Mouse (Mus musculus): ENCODE data around the gene Snrnp25. TPM values are rescaled to one million over a fixed set of nuclear protein-coding genes. Genes with fewer than 3 reads are reported as not detected.
A peak's percentile ranks its signal among the peaks of the same experiment; 100 is the strongest.
"Not testable (repeated sequence)": the region's sequence is repeated elsewhere in the genome, so short reads cannot be mapped to it uniquely, and the experiment has no call there.

Snrnp25 gene
- polyA plus RNA-seq, 1 experiment from 2014 or later: 44.4 TPM

DNA sequence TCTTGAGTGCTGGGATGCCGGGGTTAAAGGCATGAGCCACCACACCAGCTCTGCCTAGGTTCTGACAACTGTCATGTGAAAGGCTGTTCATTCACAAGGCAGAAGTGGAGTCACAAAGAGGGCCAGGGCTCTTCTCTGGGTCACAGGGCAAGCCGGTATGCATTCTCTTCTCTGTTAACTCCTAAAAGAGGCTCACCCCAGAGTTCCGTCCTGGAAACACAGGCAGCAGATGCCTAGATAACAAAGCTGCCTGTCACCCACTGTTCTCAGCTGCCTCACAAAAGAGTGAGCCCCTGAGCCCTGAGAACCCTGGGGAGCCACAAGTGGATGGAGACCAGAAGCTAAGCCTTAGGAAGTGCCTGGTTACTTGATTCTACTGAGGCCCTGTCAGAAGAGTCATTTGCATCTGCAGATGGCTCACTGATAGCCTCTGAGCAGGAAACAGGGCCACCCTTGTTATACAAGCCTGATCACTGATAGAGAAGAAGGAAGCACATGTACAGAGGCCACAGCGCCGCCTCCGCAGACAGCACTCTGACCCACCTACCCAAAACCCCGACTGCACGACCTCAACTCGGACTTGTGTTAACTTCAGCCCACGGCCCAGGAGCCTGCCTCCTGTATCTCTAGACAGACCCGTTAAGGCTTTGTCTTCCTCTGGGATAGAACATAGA lies 9.2 kb upstream of the Snrnp25 start:
- Histone ChIP-seq H3K27me3 (replicated peaks) (peaks cover 29% of the 10 kb centered on the region), H3K4me1 (replicated peaks) (peaks cover 25% of the 10 kb centered on the region), H3K4me2 (no peak overlapping the region), H3K27ac (ENCODE audit: poor library complexity, severe bottlenecking) (no peak overlapping the region), H3K9me3 (replicated peaks) (no peaks in the 10 kb centered on the region), H3K4me3 (no peak overlapping the region), H3K9ac (0 out of 2 replicates have a peak overlapping the region, but pooled peaks have one; percentile 15), H3K36me3 (no peaks in the 10 kb centered on the region)
- no peak for ATAC-seq (ENCODE audit: insufficient number of reproducible peaks, low FRiP score)
- 21% methylated on average over 11 of the region's 11 CpGs for WGBS

DNA sequence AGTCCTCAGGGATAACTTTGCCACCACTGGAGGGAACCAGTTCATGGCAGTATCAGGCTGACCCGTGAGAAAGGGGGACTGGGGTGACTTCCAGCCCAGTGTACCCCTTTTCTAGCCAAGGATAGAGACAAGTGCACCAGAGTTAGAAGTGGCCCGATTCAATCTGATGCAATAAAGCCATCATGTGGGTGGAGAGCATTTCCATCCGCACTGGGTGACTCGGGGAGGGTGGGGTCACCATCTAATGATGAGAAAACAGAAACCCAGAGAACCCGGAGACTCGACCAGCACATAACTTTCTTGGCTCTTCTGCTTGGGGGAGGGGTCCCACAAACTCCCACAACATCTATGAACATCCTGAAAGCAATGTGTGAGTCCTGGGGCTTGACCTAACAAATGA lies 8.5 kb upstream of the Snrnp25 start:
- H3K27me3 ChIP-seq (replicated peaks): peaks cover 29% of the 10 kb centered on the region
- H3K9ac ChIP-seq: no peak overlapping the region
- no peak for ATAC-seq (ENCODE audit: insufficient number of reproducible peaks, low FRiP score)
- peaks cover 21% of the 10 kb centered on the region for H3K4me1 ChIP-seq (replicated peaks)
- no peak overlapping the region for H3K4me3 ChIP-seq
- no peak overlapping the region for H3K4me2 ChIP-seq
- no peaks in the 10 kb centered on the region for H3K9me3 ChIP-seq (replicated peaks)
- WGBS: 65% methylated on average over 6 of the region's 6 CpGs
- no peak overlapping the region for H3K27ac ChIP-seq (ENCODE audit: poor library complexity, severe bottlenecking)
- H3K36me3 ChIP-seq: no peaks in the 10 kb centered on the region

DNA sequence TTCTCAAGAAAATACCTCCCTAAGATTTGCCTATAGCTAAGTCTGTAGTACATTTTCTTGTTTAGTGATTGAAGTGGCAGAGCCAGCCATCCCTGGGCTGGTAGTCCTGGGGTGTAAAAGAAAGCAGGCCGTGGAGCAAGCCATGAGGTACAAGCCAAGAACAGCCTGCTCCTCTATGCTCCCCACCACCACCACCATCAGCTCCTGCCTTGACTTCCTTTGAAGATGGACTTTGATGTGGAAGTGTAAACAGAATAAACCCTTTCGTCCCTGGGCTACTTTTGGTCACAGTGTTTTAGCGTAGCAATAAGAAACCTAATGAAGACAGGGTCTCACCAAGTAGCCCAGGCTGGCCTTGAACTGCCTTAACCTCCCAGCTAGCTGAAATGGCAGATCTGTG lies 7.4 kb upstream of the Snrnp25 start:
- 59% methylated on average over 3 of the region's 3 CpGs for WGBS

DNA sequence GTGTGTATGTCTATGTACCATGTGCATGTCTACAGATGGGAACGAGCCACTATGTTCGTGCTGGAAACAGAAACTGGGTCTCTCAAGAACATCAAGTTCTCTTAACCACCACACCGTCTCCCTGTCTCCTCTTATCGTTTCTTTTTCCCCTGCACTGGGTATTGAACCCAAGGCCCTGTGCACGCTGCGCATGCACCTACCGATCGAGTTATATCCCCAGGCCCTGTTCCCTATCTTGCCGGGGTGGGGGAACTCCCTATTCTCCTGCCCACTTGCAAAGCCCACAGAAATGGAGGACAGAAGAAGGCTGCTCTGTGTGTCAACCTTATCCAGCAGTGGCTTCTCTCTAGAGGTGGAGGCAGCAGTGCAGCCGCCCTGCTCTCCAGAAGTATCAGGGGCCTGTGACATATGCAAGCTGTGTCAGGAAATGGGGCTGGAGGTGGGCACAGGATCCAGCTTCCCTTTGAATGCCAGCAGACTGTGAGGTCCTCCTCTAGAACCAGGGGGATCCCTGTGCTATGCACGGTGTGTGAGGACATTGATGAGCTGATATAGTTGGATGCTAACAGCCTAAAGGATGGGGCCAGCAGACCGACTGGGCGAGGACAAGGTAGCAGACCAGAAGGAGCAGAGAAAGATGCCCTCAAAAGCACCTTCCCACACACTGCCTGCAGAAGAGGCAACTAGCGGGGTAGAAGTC lies 6.8 kb upstream of the Snrnp25 start:
- 65% methylated on average over 14 of the region's 14 CpGs for WGBS
- peaks cover 35% of the 10 kb centered on the region for H3K27me3 ChIP-seq (replicated peaks)
- H3K36me3 ChIP-seq: no peaks in the 10 kb centered on the region
- H3K9me3 ChIP-seq (replicated peaks): no peaks in the 10 kb centered on the region
- H3K9ac ChIP-seq: no peak overlapping the region
- H3K27ac ChIP-seq (ENCODE audit: poor library complexity, severe bottlenecking): no peak overlapping the region
- peaks cover 20% of the 10 kb centered on the region for H3K4me1 ChIP-seq (replicated peaks)
- H3K4me3 ChIP-seq: no peak overlapping the region
- no peak overlapping the region for H3K4me2 ChIP-seq
- ATAC-seq (ENCODE audit: insufficient number of reproducible peaks, low FRiP score): no peak

More for the DNA sequence above, 7.4 kb upstream of the Snrnp25 start:
- no peaks in the 10 kb centered on the region for H3K9me3 ChIP-seq (replicated peaks)
- no peak overlapping the region for H3K4me3 ChIP-seq
- peaks cover 29% of the 10 kb centered on the region for H3K27me3 ChIP-seq (replicated peaks)
- H3K9ac ChIP-seq: no peak overlapping the region
- ATAC-seq (ENCODE audit: insufficient number of reproducible peaks, low FRiP score): no peak
- no peak overlapping the region for H3K4me2 ChIP-seq
- H3K36me3 ChIP-seq: no peaks in the 10 kb centered on the region
- H3K4me1 ChIP-seq (replicated peaks): peaks cover 20% of the 10 kb centered on the region
- H3K27ac ChIP-seq (ENCODE audit: poor library complexity, severe bottlenecking): no peak overlapping the region

DNA sequence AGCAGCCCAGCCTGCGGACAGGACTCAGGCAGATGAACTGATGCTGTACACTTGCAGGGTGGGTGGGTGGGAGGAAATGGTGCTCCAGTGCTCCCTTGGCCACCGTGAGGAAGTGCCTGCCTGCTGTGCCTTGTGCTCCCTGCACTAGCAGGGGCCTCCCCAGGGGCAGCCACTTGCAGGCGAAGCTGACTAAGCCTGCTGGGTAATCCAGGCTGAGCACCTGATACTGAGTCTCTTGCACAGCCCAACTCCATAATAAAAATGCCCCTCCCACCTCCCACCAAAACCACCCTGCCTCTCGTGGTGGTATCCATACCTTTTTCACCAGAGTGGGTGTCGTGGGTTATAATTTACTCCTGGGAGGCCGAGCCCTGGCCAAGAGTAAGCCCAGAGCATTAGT lies 6.0 kb upstream of the Snrnp25 start:
- WGBS: 48% methylated on average over 6 of the region's 6 CpGs
- H3K9ac ChIP-seq: no peak overlapping the region
- peak; percentile 49; the same call in 1 of the 2 replicates for ATAC-seq (ENCODE audit: insufficient number of reproducible peaks, low FRiP score)

DNA sequence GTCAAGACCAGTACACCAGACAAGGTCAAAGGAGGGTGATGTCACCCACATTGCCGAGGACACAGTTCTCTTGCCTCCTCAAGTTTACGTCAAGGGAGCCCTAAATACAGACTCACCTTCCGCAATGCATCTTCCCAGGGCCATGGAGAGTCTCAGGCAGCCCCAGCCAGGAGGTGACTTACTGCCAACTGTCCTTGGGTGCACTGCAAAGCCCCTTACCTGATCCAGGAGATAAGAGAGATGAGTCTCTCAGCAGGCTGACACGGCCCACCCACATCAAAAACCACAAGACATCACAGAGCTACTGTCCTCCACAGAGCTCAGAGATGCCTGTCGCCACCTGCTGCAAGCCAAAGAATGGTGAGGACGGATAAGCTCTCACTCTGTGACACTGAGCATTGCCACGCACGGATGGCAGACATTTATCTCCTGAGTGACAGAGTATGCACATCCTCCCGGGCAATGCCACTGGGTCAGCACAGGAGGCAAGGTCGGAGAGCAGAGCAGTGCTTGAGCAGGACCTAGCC lies 5.1 kb upstream of the Snrnp25 start, which contains the start of gene Il9r:
TSS of gene Il9r (minus strand) at position 205 of the 527 bp plus-strand sequence.
- Histone ChIP-seq H3K4me2 (no peak within 1 kb of the TSS), H3K27ac (ENCODE audit: poor library complexity, severe bottlenecking) (no peak within 1 kb of the TSS), H3K9me3 (replicated peaks) (no peaks in the 10 kb centered on the region), H3K4me3 (no peak within 1 kb of the TSS), H3K9ac (no peak within 1 kb of the TSS), H3K27me3 (replicated peaks) (peaks cover 25% of the 10 kb centered on the region), H3K36me3 (no peaks in the 10 kb centered on the region), H3K4me1 (replicated peaks) (peaks cover 28% of the 10 kb centered on the region)
- ATAC-seq (ENCODE audit: insufficient number of reproducible peaks, low FRiP score): no peak
- 34% methylated on average over 10 of the region's 10 CpGs for WGBS

More for the DNA sequence above, 6.0 kb upstream of the Snrnp25 start:
- Histone ChIP-seq H3K4me2 (no peak overlapping the region), H3K36me3 (no peaks in the 10 kb centered on the region), H3K27me3 (replicated peaks) (peaks cover 32% of the 10 kb centered on the region), H3K4me1 (replicated peaks) (peaks cover 21% of the 10 kb centered on the region), H3K4me3 (no peak overlapping the region), H3K9me3 (replicated peaks) (no peaks in the 10 kb centered on the region), H3K27ac (ENCODE audit: poor library complexity, severe bottlenecking) (no peak overlapping the region)

DNA sequence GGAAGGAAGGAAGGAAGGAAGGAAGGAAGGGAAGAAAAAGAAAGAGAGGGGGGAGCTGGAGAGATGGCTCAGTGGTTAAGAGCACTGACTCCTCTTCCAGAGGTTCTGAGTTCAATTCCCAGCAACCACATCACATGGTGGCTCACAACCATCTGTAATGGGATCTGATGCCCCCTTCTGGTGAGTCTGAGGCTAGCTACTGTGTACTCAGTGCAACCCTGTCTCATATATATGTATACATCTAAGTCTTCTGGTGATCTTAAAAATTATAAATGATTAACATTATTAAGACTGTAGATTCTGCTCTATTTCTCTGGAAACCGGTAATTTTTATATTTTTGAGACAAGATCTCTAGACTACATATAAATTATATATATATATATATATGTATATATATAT lies 4.2 kb upstream of the Snrnp25 start:
- H3K9ac ChIP-seq; ATAC-seq (ENCODE audit: insufficient number of reproducible peaks, low FRiP score); H3K4me3 ChIP-seq; H3K9me3 ChIP-seq (replicated peaks); H3K4me2 ChIP-seq; H3K27ac ChIP-seq (ENCODE audit: poor library complexity, severe bottlenecking); H3K36me3 ChIP-seq: not testable (repeated sequence)
- 52% methylated on average over 1 of the region's 1 CpGs for WGBS
- Histone ChIP-seq H3K4me1 (replicated peaks) (peaks cover 28% of the 10 kb centered on the region), H3K27me3 (replicated peaks) (peaks cover 21% of the 10 kb centered on the region)

DNA sequence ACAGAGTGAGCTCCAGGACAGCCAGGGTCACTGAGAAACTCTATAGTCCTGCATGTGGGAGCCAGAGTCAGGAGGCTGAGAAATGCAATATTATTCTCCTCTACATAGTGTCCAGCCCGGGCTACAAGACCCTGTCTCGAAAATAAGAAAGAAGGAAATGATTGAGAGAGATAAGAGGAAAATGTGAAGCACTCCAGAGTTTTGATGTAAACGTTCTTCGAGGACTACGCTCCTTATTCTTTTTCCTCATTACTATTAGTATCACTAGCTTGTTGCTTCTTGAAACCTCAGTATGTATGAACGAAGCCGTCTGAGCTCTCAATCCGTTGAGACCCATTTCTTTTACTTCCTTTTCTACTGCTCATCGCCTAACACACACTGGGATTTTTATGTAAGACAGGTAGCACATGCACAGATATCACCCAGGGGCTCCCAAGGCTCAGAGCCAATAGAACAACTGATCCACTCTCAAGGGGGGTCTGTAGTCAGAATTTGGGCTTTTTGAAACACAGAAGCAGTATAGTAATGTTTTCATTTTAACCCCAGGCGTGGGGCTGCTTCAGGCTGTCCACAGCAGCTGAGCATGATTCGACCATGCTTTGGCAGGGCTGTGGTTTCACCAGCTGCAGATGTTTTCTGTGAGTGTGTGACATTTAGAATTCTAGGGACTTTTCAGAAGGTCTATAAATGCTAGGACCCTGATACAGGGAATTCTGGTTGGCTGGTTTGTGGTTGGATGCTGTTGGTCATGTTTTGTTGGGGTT lies 3.1 kb upstream of the Snrnp25 start:
- Histone ChIP-seq H3K4me3 (no peak overlapping the region), H3K36me3 (peaks cover under 1% of the 10 kb centered on the region; the same call in 1 of the 2 replicates), H3K9me3 (replicated peaks) (no peaks in the 10 kb centered on the region), H3K9ac (no peak overlapping the region), H3K4me2 (no peak overlapping the region), H3K27ac (ENCODE audit: poor library complexity, severe bottlenecking) (no peak overlapping the region), H3K4me1 (replicated peaks) (peaks cover 30% of the 10 kb centered on the region), H3K27me3 (replicated peaks) (peaks cover 13% of the 10 kb centered on the region)
- no peak for ATAC-seq (ENCODE audit: insufficient number of reproducible peaks, low FRiP score)
- 67% methylated on average over 11 of the region's 11 CpGs for WGBS

DNA sequence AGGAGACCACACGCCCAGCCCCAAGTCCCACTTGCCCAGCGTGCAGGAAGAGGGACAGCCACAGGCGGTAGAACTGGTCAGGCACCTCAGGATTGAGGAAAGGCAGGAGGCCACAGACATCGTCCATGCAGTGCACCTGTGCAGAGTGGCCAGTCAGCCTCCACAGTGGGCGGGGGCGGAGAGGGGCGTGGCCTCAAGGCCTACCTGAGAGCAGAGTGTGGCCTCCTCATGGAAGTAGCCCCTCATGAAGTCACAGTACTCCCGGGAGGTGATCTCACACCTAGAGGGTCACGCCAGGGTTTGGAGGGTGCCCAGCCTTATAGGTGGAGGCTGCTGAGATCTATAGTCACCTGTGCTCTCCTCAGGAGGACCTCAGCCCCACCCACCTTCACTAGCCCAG lies 5.4 kb downstream of the Snrnp25 start:
- Histone ChIP-seq H3K9ac (no peak overlapping the region), H3K4me2 (no peak overlapping the region), H3K9me3 (replicated peaks) (no peaks in the 10 kb centered on the region), H3K4me3 (no peak overlapping the region), H3K27me3 (replicated peaks) (no peaks in the 10 kb centered on the region), H3K36me3 (peaks cover 86% of the 10 kb centered on the region), H3K4me1 (replicated peaks) (peaks cover 7% of the 10 kb centered on the region; the same call in 1 of the 2 replicates), H3K27ac (ENCODE audit: poor library complexity, severe bottlenecking) (no peak overlapping the region)
- ATAC-seq (ENCODE audit: insufficient number of reproducible peaks, low FRiP score): peak; percentile 40; the same call in 1 of the 2 replicates
- WGBS: 87% methylated on average over 9 of the region's 9 CpGs

DNA sequence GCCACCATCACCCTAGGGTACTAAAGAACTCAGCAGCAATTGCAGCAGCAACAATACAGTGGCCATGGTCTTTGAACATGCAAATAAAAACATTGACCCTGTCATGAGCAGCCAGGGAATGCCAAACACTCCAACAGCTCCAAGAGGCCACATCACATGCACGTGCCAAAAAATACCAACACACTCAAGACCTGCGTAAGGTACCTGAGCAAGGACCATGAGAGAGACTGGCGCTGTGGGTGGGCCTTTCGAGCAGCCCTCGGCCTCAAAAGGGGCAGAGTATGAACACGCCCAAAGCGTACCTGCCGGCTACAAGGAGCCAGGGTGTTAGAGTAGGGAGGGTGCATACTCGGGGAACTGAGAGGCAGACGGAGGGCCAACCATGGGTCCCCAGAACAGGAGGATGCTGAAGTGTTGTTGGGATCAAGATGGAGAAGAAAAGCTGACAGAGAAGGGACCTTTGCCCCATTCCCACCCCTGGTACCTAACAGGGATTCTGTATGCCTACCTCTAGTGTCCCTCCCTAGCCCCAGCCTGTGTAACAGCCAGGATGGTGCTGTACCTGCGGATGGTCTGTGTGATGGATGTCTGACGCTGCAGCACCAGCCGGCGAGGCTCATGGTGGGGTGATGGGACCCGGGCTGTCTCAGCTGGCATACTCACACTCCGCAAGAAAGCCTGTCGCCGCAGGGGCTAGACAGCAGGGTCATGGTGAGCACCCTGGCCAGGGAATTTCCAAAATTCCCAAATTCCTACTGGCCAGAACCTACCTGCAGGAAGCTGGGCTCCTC lies 10.4 kb downstream of the Snrnp25 start:
- H3K36me3 ChIP-seq: peaks cover 64% of the 10 kb centered on the region
- H3K27me3 ChIP-seq (replicated peaks): no peaks in the 10 kb centered on the region
- no peak overlapping the region for H3K9ac ChIP-seq

More for the DNA sequence above, 10.4 kb downstream of the Snrnp25 start:
- no peak for ATAC-seq (ENCODE audit: insufficient number of reproducible peaks, low FRiP score)
- H3K4me1 ChIP-seq (replicated peaks): peaks cover 28% of the 10 kb centered on the region
- WGBS: 94% methylated on average over 18 of the region's 18 CpGs
- H3K4me3 ChIP-seq: no peak overlapping the region
- no peak overlapping the region for H3K27ac ChIP-seq (ENCODE audit: poor library complexity, severe bottlenecking)
- no peak overlapping the region for H3K4me2 ChIP-seq
- H3K9me3 ChIP-seq (replicated peaks): no peaks in the 10 kb centered on the region

Data from heart, embryonic 12.5 days (tissue).